Mouse (Mus musculus): Measurements from ENCODE around the gene Thtpa. TPM values are rescaled to one million over a fixed set of nuclear protein-coding genes. Genes with fewer than 3 reads are reported as not detected.

Thtpa gene
- 7.4 TPM for polyA plus RNA-seq (2014; fragmentation: Illumina TruSeq; extraction: RNeasy Lipid Tissue Mini Kit (QIAGEN cat#74804); ENCODE audit: insufficient read depth, low read depth, low replicate concordance)

GRCm38 (mm10) chr14:55094704-55095231, at the start of gene Thtpa:
TSS of gene Thtpa (plus strand) at chr14:55094784.

GRCm38 (mm10) chr14:55092011-55092577, 2.5 kb upstream of the Thtpa start, which contains the start of gene Zfhx2:
TSS of gene Zfhx2 (minus strand) at chr14:55092324.

GRCm38 (mm10) chr14:55105836-55106809, 11.5 kb downstream of the Thtpa start, which contains the start of gene Ap1g2:
TSS of gene Ap1g2 (minus strand) at chr14:55106593.

GRCm38 (mm10) chr14:55116425-55117200, 22.0 kb downstream of the Thtpa start, which contains the start of gene Jph4:
TSS of gene Jph4 (minus strand) at chr14:55116935.

Other genes with a start within 250 kb of the Thtpa start
- gene Homez, start 223.8 kb upstream of the Thtpa start, polyA plus RNA-seq (2014; fragmentation: Illumina TruSeq; extraction: RNeasy Lipid Tissue Mini Kit (QIAGEN cat#74804); ENCODE audit: insufficient read depth, low read depth, low replicate concordance) = 2.8 TPM
- 8.1 TPM for gene Ppp1r3e, start 217.2 kb upstream of the Thtpa start, polyA plus RNA-seq (2014; fragmentation: Illumina TruSeq; extraction: RNeasy Lipid Tissue Mini Kit (QIAGEN cat#74804); ENCODE audit: insufficient read depth, low read depth, low replicate concordance)
- 36.2 TPM for gene Bcl2l2, start 211.4 kb upstream of the Thtpa start, polyA plus RNA-seq (2014; fragmentation: Illumina TruSeq; extraction: RNeasy Lipid Tissue Mini Kit (QIAGEN cat#74804); ENCODE audit: insufficient read depth, low read depth, low replicate concordance)
- not detected for gene Gm20521, start 211.3 kb upstream of the Thtpa start, polyA plus RNA-seq (2014; fragmentation: Illumina TruSeq; extraction: RNeasy Lipid Tissue Mini Kit (QIAGEN cat#74804); ENCODE audit: insufficient read depth, low read depth, low replicate concordance)
- 89.4 TPM for gene Pabpn1, start 202.3 kb upstream of the Thtpa start, polyA plus RNA-seq (2014; fragmentation: Illumina TruSeq; extraction: RNeasy Lipid Tissue Mini Kit (QIAGEN cat#74804); ENCODE audit: insufficient read depth, low read depth, low replicate concordance)
- 9.3 TPM for gene Slc22a17, start 181.7 kb upstream of the Thtpa start, polyA plus RNA-seq (2014; fragmentation: Illumina TruSeq; extraction: RNeasy Lipid Tissue Mini Kit (QIAGEN cat#74804); ENCODE audit: insufficient read depth, low read depth, low replicate concordance)
- gene Efs, start 168.7 kb upstream of the Thtpa start, polyA plus RNA-seq (2014; fragmentation: Illumina TruSeq; extraction: RNeasy Lipid Tissue Mini Kit (QIAGEN cat#74804); ENCODE audit: insufficient read depth, low read depth, low replicate concordance) = 3.3 TPM
- gene Il25, start 162.1 kb upstream of the Thtpa start, polyA plus RNA-seq (2014; fragmentation: Illumina TruSeq; extraction: RNeasy Lipid Tissue Mini Kit (QIAGEN cat#74804); ENCODE audit: insufficient read depth, low read depth, low replicate concordance) = not detected
- gene Cmtm5, start 158.5 kb upstream of the Thtpa start, polyA plus RNA-seq (2014; fragmentation: Illumina TruSeq; extraction: RNeasy Lipid Tissue Mini Kit (QIAGEN cat#74804); ENCODE audit: insufficient read depth, low read depth, low replicate concordance) = not detected
- gene Myh6, start 127.9 kb upstream of the Thtpa start, polyA plus RNA-seq (2014; fragmentation: Illumina TruSeq; extraction: RNeasy Lipid Tissue Mini Kit (QIAGEN cat#74804); ENCODE audit: insufficient read depth, low read depth, low replicate concordance) = 170 TPM
- gene Gm17428, start 117.9 kb upstream of the Thtpa start, polyA plus RNA-seq (2014; fragmentation: Illumina TruSeq; extraction: RNeasy Lipid Tissue Mini Kit (QIAGEN cat#74804); ENCODE audit: insufficient read depth, low read depth, low replicate concordance) = not detected
- gene Myh7, start 100.2 kb upstream of the Thtpa start, polyA plus RNA-seq (2014; fragmentation: Illumina TruSeq; extraction: RNeasy Lipid Tissue Mini Kit (QIAGEN cat#74804); ENCODE audit: insufficient read depth, low read depth, low replicate concordance) = 10.6 TPM
- 49.9 TPM for gene Ngdn, start 79.3 kb upstream of the Thtpa start, polyA plus RNA-seq (2014; fragmentation: Illumina TruSeq; extraction: RNeasy Lipid Tissue Mini Kit (QIAGEN cat#74804); ENCODE audit: insufficient read depth, low read depth, low replicate concordance)
- 0.37 TPM for gene Zfhx2, start 2.5 kb upstream of the Thtpa start, polyA plus RNA-seq (2014; fragmentation: Illumina TruSeq; extraction: RNeasy Lipid Tissue Mini Kit (QIAGEN cat#74804); ENCODE audit: insufficient read depth, low read depth, low replicate concordance)
- 16.4 TPM for gene Ap1g2, start 11.8 kb downstream of the Thtpa start, polyA plus RNA-seq (2014; fragmentation: Illumina TruSeq; extraction: RNeasy Lipid Tissue Mini Kit (QIAGEN cat#74804); ENCODE audit: insufficient read depth, low read depth, low replicate concordance)
- gene Jph4, start 22.2 kb downstream of the Thtpa start, polyA plus RNA-seq (2014; fragmentation: Illumina TruSeq; extraction: RNeasy Lipid Tissue Mini Kit (QIAGEN cat#74804); ENCODE audit: insufficient read depth, low read depth, low replicate concordance) = 0.07 TPM
- not detected for gene Dhrs2, start 127.2 kb downstream of the Thtpa start, polyA plus RNA-seq (2014; fragmentation: Illumina TruSeq; extraction: RNeasy Lipid Tissue Mini Kit (QIAGEN cat#74804); ENCODE audit: insufficient read depth, low read depth, low replicate concordance)

Data from lung, adult 10 weeks (tissue).